Mouse (Mus musculus): Measurements from ENCODE around the gene Tuba1a.
A peak's percentile ranks its signal among the peaks of the same experiment; 100 is the strongest.
"Not testable (repeated sequence)": the region's sequence is repeated elsewhere in the genome, so short reads cannot be mapped to it uniquely, and the experiment has no call there.

Tuba1a gene

DNA sequence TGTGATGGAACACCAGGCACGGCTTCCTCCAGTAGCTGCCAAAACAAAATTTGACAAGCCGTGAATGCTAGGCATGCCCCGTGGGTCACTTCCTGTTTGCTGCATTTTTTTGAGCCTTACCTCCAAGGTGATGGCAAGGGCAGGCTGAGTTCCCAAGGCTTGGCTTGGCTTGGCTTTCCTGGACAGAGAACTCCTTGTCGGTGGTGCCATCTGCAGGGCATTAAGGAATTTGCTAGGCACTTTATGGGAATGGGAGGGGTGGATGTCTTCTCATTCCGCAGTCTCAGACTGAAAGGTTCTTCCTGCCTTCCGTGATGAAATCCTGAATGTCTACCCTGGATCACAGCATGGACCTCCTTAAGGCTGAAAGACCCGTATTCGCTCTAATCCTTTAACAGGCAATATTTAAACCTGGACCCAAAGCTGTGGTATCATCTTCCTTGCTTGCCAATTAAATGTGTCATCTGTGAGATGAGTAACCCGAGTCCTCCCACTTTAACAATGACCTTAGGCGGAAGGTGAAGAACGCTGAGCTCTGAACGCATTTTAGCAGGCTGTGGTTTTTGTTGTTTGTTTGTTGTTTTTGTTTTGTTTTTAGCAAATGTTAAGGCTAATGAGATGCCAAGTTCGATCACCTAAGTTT lies 24.8 kb downstream of the Tuba1a start:
- no peak for DNase-seq (ENCODE audit: extremely low read depth, low read depth)

DNA sequence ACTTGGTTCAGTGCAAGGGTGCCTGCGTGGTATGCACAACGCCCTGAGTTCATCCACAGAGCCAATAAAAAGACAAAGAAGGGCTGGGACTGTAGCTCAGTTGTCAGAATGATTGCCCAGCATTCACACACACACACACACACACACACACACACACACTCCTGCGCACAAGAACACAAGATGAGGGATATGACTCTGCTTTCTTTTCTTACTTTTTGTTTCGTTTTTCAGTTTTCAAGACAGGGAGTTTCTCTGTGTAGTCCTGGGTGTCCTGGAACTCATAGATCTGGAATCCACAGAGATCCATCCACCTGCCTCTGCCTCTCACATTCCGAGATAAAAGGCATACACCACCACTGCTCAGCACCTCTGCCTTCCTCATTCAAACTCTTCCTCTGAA lies 25.9 kb downstream of the Tuba1a start:
- DNase-seq (ENCODE audit: extremely low read depth, low read depth) = no peak

DNA sequence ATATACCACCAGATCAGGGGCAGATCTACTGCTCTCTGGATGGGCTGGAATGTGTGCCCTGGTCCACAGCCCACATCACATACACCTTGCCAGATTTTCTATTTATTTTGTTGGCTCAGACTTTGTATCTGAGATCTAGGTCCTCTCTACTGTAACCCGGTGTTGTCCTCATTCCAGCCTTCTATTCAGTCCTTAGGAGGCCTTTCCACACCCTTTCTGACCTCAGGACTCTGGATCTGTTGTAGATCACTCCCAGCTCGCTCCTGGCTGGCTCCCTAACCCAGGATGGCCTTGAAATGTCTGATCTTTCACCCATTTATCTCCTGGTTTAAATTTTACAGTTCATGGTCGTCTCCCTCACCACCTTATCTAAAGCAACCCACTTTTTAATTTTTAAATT lies 28.8 kb downstream of the Tuba1a start:
- no peak for DNase-seq (ENCODE audit: extremely low read depth, low read depth)

DNA sequence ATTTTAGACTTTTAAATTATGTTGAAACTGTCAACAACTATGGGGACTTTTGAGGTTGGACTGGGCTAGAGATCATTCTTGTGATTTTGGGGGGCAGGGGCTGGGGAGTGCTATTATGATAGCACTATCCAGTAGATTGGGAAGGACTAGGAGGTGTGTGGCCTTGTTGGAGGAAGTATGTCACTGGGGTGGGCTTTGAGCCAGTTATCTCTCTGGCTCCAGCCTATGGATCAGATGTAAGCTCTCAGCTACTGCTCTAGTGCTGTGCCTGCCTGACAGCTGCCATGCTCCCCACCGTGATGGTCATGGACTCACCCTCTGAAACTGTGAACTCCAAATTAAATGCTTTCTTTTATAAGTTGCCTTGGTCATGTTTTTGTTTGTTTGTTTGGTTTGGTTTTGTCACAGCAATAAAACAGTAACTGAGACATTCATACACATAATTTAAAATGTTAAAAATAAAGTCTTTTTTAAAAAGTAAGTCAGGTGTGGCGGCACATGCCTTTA lies 30.4 kb downstream of the Tuba1a start:
- peak; percentile 56 for DNase-seq (ENCODE audit: extremely low read depth, low read depth)

DNA sequence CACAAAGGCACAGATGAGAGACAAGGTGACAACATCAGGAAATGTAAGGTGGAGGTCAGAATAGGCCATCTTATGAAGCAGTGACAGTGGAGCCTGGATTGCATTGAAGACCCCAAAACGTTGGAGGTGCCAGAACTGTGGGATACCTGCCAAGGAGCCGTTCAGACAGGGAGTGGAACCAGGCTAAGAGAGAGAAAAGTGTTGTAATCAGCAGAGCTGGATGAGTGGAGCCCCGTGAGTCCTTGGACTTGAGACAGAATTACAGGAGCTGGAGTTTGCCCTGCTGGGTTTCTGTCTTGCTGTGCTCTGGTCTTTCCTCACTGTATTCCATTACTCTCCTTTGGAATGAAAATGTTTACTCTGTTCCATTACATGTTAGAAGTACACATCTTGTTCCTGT lies 30.9 kb downstream of the Tuba1a start:
- no peak for DNase-seq (ENCODE audit: extremely low read depth, low read depth)

DNA sequence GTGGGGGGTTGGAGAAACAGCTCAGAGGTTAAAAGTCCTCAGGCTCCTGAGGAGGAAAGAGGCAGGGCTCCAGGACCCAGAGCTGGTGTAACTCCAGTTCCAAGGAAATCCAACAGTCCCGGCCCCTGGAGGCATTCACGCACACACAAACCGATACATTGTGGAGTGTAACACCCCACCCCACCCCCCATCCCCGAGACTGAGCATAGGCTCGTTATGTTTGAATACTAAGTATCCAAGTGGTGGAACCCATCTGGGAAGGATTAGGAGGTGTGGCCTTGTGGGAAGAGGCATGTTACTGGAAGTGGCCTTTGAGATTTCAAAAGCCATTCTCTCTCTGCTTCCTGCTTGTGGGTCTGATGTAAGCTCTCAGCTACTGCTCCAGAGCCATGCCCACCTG lies 32.0 kb downstream of the Tuba1a start:
- DNase-seq (ENCODE audit: extremely low read depth, low read depth) = no peak

DNA sequence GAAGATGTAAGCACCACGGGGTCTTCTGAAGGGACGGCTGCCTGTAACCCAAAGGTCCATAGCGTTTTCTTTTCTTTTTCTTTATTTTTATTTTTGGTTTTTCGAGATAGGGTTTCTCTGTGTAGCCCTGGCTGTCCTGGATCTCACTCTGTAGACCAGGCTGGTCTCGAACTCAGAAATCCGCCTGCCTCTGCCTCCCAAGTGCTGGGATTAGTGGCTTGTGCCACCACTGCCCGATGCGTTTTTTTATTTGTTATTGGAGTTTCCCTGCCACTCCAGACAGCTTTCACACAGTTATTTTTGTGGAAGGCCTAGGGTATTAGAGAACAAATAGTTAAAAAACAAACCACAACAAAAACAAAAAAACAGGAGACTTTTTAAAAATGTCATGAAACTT lies 35.0 kb downstream of the Tuba1a start:
- not testable (repeated sequence) for DNase-seq (ENCODE audit: extremely low read depth, low read depth)

DNA sequence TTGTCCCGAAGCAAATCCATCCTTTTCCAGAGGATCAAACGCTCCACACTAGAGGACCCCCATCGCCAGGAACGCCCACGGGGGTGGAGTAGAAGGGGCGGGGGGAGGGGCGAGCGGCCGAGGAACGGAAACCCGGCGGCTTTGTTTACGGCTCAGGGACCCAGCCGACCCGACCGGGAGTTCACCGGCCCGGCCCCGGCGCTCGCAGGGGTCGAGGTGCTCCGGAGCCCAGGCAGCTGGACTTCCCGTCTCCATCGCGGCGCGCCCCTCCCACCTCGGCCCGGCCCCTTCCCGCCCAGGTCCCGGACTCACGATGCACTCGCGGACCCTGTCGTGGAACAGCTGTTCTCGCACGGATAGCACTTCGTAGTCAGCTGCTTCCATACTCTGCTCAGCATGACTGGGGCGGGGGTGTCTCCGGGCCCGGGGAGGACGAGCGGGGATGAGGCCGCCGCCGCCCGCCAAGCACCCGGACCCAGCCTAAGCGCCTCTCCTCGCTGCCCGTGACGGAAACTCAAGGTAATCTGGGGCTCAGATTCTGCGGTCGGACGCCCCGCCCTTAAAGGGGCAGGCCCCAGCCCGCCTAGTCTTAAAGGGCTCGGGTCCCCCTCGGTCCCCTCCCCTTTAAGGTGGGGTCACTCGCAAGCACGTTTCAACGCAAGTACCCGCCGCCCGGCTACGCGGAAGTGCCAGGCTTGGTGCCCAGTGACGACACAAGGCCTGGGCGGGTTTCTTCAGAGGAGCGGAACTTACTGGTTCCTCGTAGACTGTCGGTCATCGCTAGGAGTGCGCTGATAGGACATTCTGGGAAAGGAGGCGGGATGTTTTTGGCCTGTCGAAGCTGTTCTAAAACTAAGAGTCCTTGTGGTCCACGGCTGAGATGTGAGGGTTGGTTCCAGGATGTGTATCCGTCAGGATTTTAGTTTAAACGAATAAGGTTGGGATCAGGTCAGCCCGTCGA lies 35.7 kb downstream of the Tuba1a start, which contains the start of gene Lmbr1l:
Lmbr1l (minus strand) TSS at position 694 of the 961 bp plus-strand sequence.
- peak; percentile 100 for DNase-seq (ENCODE audit: extremely low read depth, low read depth)

DNA sequence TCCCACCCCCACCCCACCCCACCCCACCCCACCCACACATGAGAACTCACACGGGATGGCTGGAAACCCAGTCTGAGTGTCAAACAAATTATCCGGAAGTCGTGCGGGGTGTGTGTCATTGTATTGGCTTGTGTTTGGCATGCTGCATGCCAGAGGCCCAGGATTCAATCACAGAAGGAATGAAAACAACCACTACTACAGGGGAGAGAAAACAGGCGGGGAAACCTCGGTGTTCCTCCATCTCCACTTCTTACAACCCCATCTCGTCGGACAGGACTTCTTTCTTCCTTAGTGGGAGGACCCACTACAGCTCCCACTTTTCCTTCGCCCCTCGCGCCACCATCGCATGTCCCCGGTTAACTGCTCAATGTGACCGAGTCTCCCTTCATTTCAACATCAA lies 36.4 kb downstream of the Tuba1a start:
- no peak for DNase-seq (ENCODE audit: extremely low read depth, low read depth)

DNA sequence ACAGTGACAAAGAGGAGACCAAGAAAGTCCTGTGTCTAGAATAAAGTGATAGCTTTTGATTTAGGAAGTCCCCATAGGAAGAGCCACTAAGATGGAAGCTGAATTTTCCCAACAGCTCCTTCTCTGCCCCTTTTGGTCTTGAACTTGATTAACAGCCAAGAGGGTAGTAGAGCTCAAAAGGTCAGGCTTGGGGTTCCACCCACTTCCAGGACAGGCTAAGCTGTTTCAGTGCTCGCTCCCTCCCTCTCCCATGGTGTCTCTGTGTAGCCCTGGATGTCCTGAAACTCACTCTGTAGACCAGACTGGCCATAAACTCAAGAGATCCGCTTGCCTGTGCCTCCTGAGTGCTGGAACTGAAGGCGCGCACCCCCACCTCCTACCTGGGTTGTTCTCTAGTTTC lies 37.5 kb downstream of the Tuba1a start:
- no peak for DNase-seq (ENCODE audit: extremely low read depth, low read depth)

DNA sequence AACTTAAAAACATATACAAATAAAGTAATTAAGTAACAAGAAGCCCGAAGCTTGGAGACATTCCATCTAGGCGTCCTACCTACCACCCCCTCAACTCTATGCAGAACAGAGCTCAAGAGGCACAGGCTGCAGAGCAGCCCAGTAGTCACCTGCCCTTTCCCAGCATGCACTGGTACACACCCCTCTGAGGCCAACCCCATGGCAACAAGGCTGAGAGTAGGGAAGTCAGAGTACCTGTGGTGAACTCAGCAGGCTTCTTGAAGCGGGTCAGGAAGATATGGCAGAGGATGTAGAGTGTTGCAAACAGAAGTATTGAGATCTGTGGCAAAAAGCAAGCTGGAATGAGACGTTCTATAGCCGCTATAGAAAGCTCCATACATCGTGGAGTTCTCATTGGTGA lies 38.6 kb downstream of the Tuba1a start:
- no peak for DNase-seq (ENCODE audit: extremely low read depth, low read depth)

DNA sequence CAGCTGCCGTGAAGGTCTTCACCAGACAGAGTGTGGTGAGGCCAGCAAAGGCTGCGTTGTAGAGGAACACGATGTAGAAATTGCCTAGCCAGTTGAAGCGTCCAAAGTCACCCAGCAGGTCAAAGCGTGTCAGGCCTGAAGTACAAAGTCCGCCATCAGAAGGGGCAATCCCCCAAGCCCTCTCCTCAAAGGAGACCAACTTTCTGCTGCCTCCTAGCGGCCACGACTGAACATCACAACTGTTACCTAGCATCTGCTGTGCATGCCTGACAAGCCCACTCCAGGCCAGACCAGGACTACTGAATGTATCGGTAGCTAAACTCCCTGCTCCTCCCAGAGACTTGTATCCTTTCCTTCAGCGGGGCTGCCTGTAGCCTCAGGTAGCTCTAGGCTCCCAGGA lies 48.8 kb downstream of the Tuba1a start:
- DNase-seq (ENCODE audit: extremely low read depth, low read depth) = no peak

DNA sequence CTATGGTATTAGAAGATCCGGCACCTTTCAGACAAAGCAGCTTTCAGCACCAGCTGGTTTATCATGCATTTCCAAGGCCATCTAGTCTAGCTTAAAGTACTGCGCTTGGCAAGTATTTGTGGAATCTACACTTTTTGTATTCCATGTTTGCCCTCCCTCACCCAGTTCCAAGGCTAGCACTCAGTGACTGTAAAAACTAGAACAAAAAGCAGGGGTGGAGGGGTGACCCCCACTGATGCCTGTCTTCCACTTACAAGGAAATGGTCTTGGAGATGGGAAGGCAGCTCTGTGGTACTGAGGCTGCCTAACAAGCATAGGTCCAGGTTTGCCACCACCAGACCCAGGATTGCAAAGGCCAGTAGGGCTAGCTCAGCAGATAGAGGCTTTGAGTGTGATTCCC lies 50.9 kb downstream of the Tuba1a start:
- no peak for DNase-seq (ENCODE audit: extremely low read depth, low read depth)

DNA sequence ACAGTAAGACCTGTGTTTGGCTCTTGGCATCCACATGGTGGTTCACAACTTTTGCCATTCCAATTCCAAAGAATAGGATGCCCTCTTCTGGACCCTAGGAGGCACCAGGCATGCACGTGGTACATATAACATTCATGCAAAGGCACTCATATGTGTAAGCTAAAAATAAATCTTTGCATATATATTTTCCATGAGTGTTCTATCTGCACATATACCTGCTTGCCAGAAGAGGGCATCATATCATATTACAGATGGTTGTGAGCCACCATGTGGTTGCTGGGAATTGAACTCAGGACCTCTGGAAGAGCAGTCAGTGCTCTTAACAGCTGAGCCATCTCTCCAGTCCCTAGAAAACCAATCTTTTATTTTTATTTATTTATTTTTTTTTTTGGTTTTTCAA lies 52.0 kb downstream of the Tuba1a start:
- no peak for DNase-seq (ENCODE audit: extremely low read depth, low read depth)
